Mouse (Mus musculus): ENCODE measurements at regions not wholly inside any gene's neighbourhood (a gene's known extent, or its start where the extent isn't known, plus 50 kb on each side); places are given as distances from the start of the nearest gene placed in this dataset.

- H3K4me3 ChIP-seq (replicated peaks): no peak overlapping the region
- H3K36me3 ChIP-seq: no peaks in the 10 kb centered on the region
- 0 out of 2 replicates have a peak, but pooled peaks cover 3% of the 10 kb centered on the region for H3K4me1 ChIP-seq
- no peaks in the 10 kb centered on the region for H3K27me3 ChIP-seq
- H3K9ac ChIP-seq: no peak overlapping the region
- H3K9me3 ChIP-seq (replicated peaks): no peaks in the 10 kb centered on the region
- no peak for ATAC-seq (ENCODE audit: insufficient number of reproducible peaks, low FRiP score, low TSS enrichment, low read depth)
- H3K27ac ChIP-seq (replicated peaks): no peak overlapping the region
- H3K4me2 ChIP-seq (replicated peaks): no peak overlapping the region
Observed at GRCm38 (mm10) chr1:76955031-76955430, 559.9 kb downstream of the Epha4 start.

GRCm38 (mm10) chr1:76957411-76957810, 557.5 kb downstream of the Epha4 start:
- Histone ChIP-seq H3K27me3 (no peaks in the 10 kb centered on the region), H3K9me3 (replicated peaks) (no peaks in the 10 kb centered on the region), H3K4me1 (0 out of 2 replicates have a peak, but pooled peaks cover 3% of the 10 kb centered on the region), H3K27ac (replicated peaks) (no peak overlapping the region), H3K36me3 (no peaks in the 10 kb centered on the region), H3K9ac (no peak overlapping the region), H3K4me2 (replicated peaks) (no peak overlapping the region), H3K4me3 (replicated peaks) (no peak overlapping the region)
- ATAC-seq (ENCODE audit: insufficient number of reproducible peaks, low FRiP score, low TSS enrichment, low read depth): no peak
- 50% methylated on average over 5 of the region's 5 CpGs for WGBS

- Histone ChIP-seq H3K36me3 (no peaks in the 10 kb centered on the region), H3K4me1 (0 out of 2 replicates have a peak, but pooled peaks cover 3% of the 10 kb centered on the region), H3K9ac (no peak overlapping the region), H3K27ac (replicated peaks) (no peak overlapping the region), H3K4me3 (replicated peaks) (no peak overlapping the region), H3K27me3 (no peaks in the 10 kb centered on the region), H3K9me3 (replicated peaks) (no peaks in the 10 kb centered on the region), H3K4me2 (replicated peaks) (no peak overlapping the region)
- WGBS: 56% methylated on average over 4 of the region's 4 CpGs
- no peak for ATAC-seq (ENCODE audit: insufficient number of reproducible peaks, low FRiP score, low TSS enrichment, low read depth)
Observed at GRCm38 (mm10) chr1:76958706-76959105, 556.2 kb downstream of the Epha4 start.

- no peaks in the 10 kb centered on the region for H3K27me3 ChIP-seq
- no peaks in the 10 kb centered on the region for H3K9me3 ChIP-seq (replicated peaks)
- H3K4me3 ChIP-seq (replicated peaks): no peak overlapping the region
- no peaks in the 10 kb centered on the region for H3K36me3 ChIP-seq
- no peak overlapping the region for H3K9ac ChIP-seq
- no peak for ATAC-seq (ENCODE audit: insufficient number of reproducible peaks, low FRiP score, low TSS enrichment, low read depth)
- H3K4me1 ChIP-seq: 0 out of 2 replicates have a peak, but pooled peaks cover 6% of the 10 kb centered on the region
- H3K4me2 ChIP-seq (replicated peaks): no peak overlapping the region
- WGBS: 46% methylated on average over 4 of the region's 4 CpGs
- H3K27ac ChIP-seq (replicated peaks): no peak overlapping the region
Observed at GRCm38 (mm10) chr1:76972454-76972853, 542.4 kb downstream of the Epha4 start.

- no peak for ATAC-seq (ENCODE audit: insufficient number of reproducible peaks, low FRiP score, low TSS enrichment, low read depth)
- Histone ChIP-seq H3K27ac (replicated peaks) (no peak overlapping the region), H3K36me3 (no peaks in the 10 kb centered on the region), H3K9ac (no peak overlapping the region), H3K4me2 (replicated peaks) (no peak overlapping the region), H3K4me1 (0 out of 2 replicates have a peak, but pooled peaks cover 6% of the 10 kb centered on the region), H3K27me3 (no peaks in the 10 kb centered on the region), H3K9me3 (replicated peaks) (no peaks in the 10 kb centered on the region), H3K4me3 (replicated peaks) (no peak overlapping the region)
- WGBS: 60% methylated on average over 12 of the region's 12 CpGs
Observed at GRCm38 (mm10) chr1:76975077-76975945, 539.6 kb downstream of the Epha4 start.

- ATAC-seq (ENCODE audit: insufficient number of reproducible peaks, low FRiP score, low TSS enrichment, low read depth): no peak
- H3K9ac ChIP-seq: no peak overlapping the region
- no peak overlapping the region for H3K4me2 ChIP-seq (replicated peaks)
- no peaks in the 10 kb centered on the region for H3K36me3 ChIP-seq
- no peak overlapping the region for H3K4me3 ChIP-seq (replicated peaks)
- H3K27me3 ChIP-seq: no peaks in the 10 kb centered on the region
- WGBS: 81% methylated on average over 9 of the region's 9 CpGs
- no peaks in the 10 kb centered on the region for H3K9me3 ChIP-seq (replicated peaks)
- H3K4me1 ChIP-seq: 0 out of 2 replicates have a peak, but pooled peaks cover 6% of the 10 kb centered on the region
- no peak overlapping the region for H3K27ac ChIP-seq (replicated peaks)
Observed at GRCm38 (mm10) chr1:76980498-76981152, 534.3 kb downstream of the Epha4 start.

- no peaks in the 10 kb centered on the region for H3K27me3 ChIP-seq
- no peak overlapping the region for H3K4me3 ChIP-seq (replicated peaks)
- no peak for ATAC-seq (ENCODE audit: insufficient number of reproducible peaks, low FRiP score, low TSS enrichment, low read depth)
- no peak overlapping the region for H3K27ac ChIP-seq (replicated peaks)
- H3K9me3 ChIP-seq (replicated peaks): no peaks in the 10 kb centered on the region
- WGBS: 76% methylated on average over 2 of the region's 2 CpGs
- no peaks in the 10 kb centered on the region for H3K4me1 ChIP-seq
- H3K4me2 ChIP-seq (replicated peaks): no peak overlapping the region
- no peaks in the 10 kb centered on the region for H3K36me3 ChIP-seq
- no peak overlapping the region for H3K9ac ChIP-seq
Observed at GRCm38 (mm10) chr1:76993776-76994175, 521.1 kb downstream of the Epha4 start.

- no peaks in the 10 kb centered on the region for H3K9me3 ChIP-seq (replicated peaks)
- no peak overlapping the region for H3K27ac ChIP-seq (replicated peaks)
- 68% methylated on average over 6 of the region's 6 CpGs for WGBS
- no peak overlapping the region for H3K4me3 ChIP-seq (replicated peaks)
- H3K9ac ChIP-seq: no peak overlapping the region
- no peak overlapping the region for H3K4me2 ChIP-seq (replicated peaks)
- no peaks in the 10 kb centered on the region for H3K27me3 ChIP-seq
- ATAC-seq (ENCODE audit: insufficient number of reproducible peaks, low FRiP score, low TSS enrichment, low read depth): no peak
- H3K36me3 ChIP-seq: no peaks in the 10 kb centered on the region
- H3K4me1 ChIP-seq: 0 out of 2 replicates have a peak, but pooled peaks cover 4% of the 10 kb centered on the region
Observed at GRCm38 (mm10) chr1:77008001-77008400, 506.9 kb downstream of the Epha4 start.

- 0 out of 2 replicates have a peak, but pooled peaks cover 4% of the 10 kb centered on the region for H3K4me1 ChIP-seq
- no peaks in the 10 kb centered on the region for H3K27me3 ChIP-seq
- no peak for ATAC-seq (ENCODE audit: insufficient number of reproducible peaks, low FRiP score, low TSS enrichment, low read depth)
- no peak overlapping the region for H3K27ac ChIP-seq (replicated peaks)
- H3K9me3 ChIP-seq (replicated peaks): no peaks in the 10 kb centered on the region
- 64% methylated on average over 8 of the region's 8 CpGs for WGBS
- H3K4me2 ChIP-seq (replicated peaks): no peak overlapping the region
- H3K4me3 ChIP-seq (replicated peaks): no peak overlapping the region
- H3K36me3 ChIP-seq: no peaks in the 10 kb centered on the region
- no peak overlapping the region for H3K9ac ChIP-seq
Observed at GRCm38 (mm10) chr1:77010608-77011214, 504.2 kb downstream of the Epha4 start.

- H3K27me3 ChIP-seq: no peaks in the 10 kb centered on the region
- H3K4me3 ChIP-seq (replicated peaks): no peak overlapping the region
- 77% methylated on average over 4 of the region's 4 CpGs for WGBS
- H3K9ac ChIP-seq: no peak overlapping the region
- H3K4me1 ChIP-seq: no peaks in the 10 kb centered on the region
- H3K4me2 ChIP-seq (replicated peaks): no peak overlapping the region
- H3K36me3 ChIP-seq: no peaks in the 10 kb centered on the region
- H3K9me3 ChIP-seq (replicated peaks): no peaks in the 10 kb centered on the region
- no peak overlapping the region for H3K27ac ChIP-seq (replicated peaks)
- no peak for ATAC-seq (ENCODE audit: insufficient number of reproducible peaks, low FRiP score, low TSS enrichment, low read depth)
Observed at GRCm38 (mm10) chr1:77027656-77028055, 487.2 kb downstream of the Epha4 start.

GRCm38 (mm10) chr1:77028216-77028615, 486.7 kb downstream of the Epha4 start:
- H3K4me3 ChIP-seq (replicated peaks): no peak overlapping the region
- no peak overlapping the region for H3K27ac ChIP-seq (replicated peaks)
- H3K4me2 ChIP-seq (replicated peaks): no peak overlapping the region
- H3K4me1 ChIP-seq: no peaks in the 10 kb centered on the region
- 66% methylated on average over 6 of the region's 6 CpGs for WGBS
- H3K27me3 ChIP-seq: no peaks in the 10 kb centered on the region
- H3K36me3 ChIP-seq: no peaks in the 10 kb centered on the region
- no peaks in the 10 kb centered on the region for H3K9me3 ChIP-seq (replicated peaks)
- ATAC-seq (ENCODE audit: insufficient number of reproducible peaks, low FRiP score, low TSS enrichment, low read depth): no peak
- H3K9ac ChIP-seq: no peak overlapping the region
